Mouse (Mus musculus): ENCODE results near the gene Zbtb40.

Gene Zbtb40

DNA sequence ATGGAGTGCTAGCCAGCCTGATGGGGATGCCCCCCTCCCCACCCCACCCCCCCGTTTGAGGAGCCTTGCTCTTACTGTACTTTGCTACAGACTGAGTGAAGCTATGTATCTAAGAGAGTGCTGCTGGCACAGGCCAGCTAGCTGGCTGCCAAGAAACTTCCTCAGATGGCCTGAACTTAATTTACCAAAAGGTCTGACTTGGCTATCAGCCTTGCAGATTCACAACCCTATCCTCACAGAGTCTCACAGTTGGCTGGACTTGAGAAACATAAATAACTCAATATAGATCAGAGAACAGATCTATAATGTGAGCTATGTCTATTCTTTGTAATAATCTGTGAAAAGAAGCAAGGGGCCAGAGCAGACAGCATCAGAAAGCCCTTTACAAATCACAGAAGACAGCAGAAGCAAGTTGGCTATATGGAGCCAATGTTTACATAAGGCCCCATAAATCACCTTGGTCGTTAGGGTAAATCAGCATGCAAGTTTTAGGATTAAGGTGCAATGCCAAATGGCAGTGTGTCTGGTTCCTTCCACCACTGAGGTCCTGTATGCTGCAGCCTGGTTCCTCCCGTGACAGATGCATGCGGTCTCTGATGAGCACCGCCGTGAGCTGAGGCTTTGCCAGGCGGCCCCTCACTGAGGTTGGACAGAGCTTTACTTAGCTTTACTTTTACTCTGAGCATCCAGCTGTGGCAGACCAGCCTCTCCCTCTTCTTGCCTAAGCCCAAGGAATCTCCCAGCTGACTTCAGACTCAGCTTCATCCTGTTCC lies 15.3 kb downstream of the Zbtb40 start:
- CTCF ChIA-PET, result interaction anchor here (0.6 kb wide), 1 partner anchor 1190 kb away, joined by 3 read pairs; no protein-coding TSS in a partner anchor

- CTCF ChIA-PET, result no interaction called here
Observed at GRCm38 (mm10) chr4:137032456-137032855, 16.1 kb downstream of the Zbtb40 start.

GRCm38 (mm10) chr4:137031319-137031718 lies 17.3 kb downstream of the Zbtb40 start:
- CTCF ChIA-PET, result no interaction called here

DNA sequence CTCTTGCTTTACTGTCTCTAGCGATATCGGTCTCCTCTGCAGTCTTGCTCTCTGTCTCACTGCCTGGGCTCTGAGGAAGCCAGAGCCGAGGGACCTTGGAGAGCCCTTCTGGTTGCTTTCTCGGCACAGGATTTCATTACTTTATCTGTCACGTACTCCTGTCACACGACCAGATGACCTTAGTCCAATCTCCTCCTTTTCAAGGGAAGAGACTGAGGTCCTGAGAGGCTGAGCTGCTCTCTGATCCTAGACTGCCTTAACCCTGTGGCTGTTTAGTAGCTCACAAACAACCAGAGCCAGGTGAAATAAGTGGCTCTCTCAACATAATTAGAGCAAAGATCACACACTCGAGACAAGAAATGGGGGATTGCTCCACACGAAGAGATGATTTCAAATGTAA lies 19.3 kb downstream of the Zbtb40 start:
- CTCF ChIA-PET, result no interaction called here

DNA sequence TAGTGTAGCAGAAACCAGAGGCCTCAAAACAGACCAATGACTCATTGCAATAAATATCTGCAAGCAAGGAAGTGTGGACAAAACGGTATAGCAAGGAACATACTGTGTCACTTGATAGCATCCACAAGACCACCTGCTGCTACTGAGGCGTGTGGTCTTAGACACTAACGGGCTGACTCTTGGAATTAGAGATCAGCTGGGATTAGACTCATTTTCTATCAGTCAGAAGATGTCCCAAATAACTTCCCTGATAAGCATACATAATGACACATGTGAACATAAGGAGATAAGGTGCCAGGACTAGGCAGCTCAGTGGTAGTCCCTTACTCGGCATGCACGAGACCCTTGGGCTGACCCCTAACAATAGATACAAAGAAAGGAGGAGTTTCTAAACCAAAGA lies 21.6 kb downstream of the Zbtb40 start:
- CTCF ChIA-PET, result no interaction called here

DNA sequence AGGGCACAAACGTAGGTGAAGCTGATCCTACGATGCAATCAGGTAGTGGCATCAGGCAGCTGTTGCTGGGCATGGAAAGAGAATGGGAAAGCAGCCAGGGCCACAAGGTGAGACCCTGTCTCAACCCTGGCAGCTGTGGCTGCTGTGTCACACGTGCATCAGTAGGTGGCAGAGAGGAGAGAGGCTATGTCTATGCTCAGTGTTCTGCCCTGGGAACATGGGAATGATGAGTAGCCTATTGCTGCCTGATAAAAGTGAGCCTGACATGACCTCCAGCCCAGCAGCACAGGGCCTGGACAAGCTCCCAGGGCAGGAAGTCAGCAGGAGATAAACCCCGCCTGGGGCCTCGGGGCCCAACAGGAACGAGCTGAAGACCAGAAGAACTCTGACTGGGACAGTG lies 23.0 kb downstream of the Zbtb40 start:
- CTCF ChIA-PET, result no interaction called here

DNA sequence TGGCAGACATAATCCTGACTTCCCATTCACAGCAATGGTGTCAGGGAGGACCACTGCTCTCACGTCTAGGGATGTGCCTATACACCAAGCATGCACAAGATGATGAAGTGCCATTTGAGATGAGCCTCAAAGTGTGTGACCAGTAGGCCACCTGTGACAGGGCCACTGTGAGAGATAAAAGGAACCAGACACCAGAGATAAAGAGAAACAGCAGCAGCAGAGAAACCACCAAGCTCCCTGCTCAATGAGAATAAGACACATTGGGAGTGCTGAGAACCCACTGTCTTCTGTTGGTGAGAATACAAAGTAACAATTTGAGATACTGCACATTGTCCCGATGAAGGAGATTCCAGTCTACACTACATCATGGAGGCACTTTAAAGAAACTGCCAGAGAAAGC lies 23.5 kb downstream of the Zbtb40 start:
- CTCF ChIA-PET, result no interaction called here

DNA sequence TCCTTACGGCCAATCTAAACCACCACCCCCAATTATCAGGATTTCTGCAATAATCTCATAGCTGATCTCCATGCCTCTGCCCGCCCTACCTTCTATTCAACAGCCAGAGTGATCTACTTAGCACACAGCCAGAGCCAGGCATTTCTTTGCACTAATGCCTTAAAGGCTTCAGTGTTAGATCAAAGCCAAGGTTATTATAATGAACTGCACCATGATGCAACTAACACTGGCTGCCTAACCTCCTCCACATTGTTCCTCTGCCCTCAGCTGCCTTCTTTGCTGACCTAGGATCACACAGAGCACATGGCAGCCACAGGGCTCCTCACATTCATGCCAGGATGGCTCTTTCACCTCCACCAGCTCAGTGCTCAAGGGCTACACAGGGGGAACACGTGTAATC lies 28.5 kb downstream of the Zbtb40 start:
- CTCF ChIA-PET, result no interaction called here

GRCm38 (mm10) chr4:137015934-137016333 lies 32.7 kb downstream of the Zbtb40 start:
- CTCF ChIA-PET, result no interaction called here

DNA sequence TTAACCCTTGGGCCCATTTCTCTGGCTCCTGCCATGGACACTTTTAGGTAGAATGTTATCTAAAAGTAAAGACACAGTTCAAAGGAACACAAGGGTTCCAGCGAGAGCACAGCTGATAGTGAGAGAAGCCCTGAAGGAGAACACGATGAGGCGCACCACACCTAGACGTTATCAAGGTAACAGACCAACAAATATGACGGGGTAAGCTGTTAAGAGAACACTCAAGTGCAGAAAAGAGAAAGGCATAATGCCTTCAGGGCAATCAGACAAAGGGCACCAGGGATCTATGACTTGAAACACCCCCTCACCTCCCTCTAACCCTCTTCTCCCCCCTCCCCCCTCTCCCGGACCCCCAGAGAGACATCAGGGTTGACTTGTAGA lies 33.1 kb downstream of the Zbtb40 start:
- CTCF ChIA-PET, result no interaction called here

DNA sequence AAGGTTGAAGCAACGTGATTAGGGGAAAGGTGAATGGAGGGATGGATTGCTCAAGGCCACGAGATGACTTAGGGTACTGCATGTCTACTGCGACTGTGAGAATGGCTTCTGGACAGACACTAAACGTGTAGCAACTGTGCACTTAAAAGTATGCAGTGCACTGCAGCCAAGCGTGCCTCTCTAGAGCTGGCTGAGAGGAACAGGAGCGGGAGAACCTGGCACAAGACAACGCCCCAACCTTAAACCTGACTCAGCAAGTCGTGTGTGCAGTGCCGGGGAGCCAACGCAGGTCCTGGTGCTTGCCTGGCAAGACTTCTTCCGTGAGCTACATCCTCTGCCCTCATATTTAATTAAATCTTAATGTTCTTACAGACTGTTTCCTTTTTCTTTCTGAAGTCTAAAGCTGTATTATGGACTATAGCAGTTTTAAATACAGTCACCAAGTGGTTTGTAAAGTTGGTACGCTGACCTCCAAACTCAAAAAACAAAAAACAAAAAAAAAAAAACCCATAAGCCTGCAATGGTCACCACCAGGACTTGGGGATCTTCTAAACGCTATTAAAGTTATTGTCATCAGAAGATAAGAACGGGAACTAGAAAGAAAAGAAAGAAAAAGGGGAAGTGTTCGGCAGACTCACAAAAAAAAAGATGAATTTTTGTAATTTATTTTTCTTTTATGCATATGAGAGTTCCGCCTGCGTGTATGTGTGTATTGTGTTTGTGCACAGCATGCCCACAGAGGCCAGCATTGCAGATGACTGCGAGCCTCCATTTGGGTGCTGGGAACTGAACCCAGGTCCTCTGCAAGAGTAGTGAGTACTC lies 33.7 kb downstream of the Zbtb40 start:
- CTCF ChIA-PET, result no interaction called here

- CTCF ChIA-PET, result no interaction called here
Observed at GRCm38 (mm10) chr4:137014124-137014523, 34.5 kb downstream of the Zbtb40 start.

GRCm38 (mm10) chr4:137006966-137007365 lies 41.6 kb downstream of the Zbtb40 start:
- CTCF ChIA-PET, result no interaction called here

GRCm38 (mm10) chr4:137001825-137002224 lies 46.8 kb downstream of the Zbtb40 start:
- CTCF ChIA-PET, result no interaction called here

GRCm38 (mm10) chr4:137001020-137001419 lies 47.6 kb downstream of the Zbtb40 start:
- CTCF ChIA-PET, result no interaction called here

GRCm38 (mm10) chr4:136998371-136998770 lies 50.2 kb downstream of the Zbtb40 start:
- CTCF ChIA-PET, result no interaction called here

DNA sequence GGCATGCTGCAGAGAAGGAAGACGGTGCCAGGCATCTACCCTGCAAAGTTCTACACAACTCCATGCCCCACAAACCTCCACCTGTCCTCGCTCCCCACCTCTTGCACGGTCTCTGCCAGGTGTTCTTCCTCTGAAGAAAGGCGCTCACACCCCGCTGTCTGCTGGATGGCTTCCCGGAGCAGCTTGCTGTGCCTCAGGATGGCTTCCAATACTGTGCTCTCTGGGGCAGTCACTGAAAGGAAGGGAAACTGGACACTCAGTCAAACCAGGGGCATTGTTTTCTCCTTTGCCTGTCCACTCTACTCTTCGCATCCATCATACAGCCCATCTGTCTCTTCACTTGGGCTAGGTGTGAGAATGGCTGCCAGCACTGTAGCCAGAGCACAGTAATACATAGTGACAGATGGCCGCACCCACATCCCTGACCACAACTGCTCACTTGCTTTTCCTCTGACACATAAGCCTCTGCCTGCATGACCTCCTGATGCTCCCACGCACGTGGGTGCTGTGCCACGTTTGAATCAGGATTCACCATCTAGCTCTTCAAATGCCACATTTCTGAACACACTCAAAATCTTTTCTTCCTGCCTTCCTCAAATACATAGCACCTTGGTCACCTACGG lies 50.8 kb downstream of the Zbtb40 start:
- CTCF ChIA-PET, result no interaction called here

DNA sequence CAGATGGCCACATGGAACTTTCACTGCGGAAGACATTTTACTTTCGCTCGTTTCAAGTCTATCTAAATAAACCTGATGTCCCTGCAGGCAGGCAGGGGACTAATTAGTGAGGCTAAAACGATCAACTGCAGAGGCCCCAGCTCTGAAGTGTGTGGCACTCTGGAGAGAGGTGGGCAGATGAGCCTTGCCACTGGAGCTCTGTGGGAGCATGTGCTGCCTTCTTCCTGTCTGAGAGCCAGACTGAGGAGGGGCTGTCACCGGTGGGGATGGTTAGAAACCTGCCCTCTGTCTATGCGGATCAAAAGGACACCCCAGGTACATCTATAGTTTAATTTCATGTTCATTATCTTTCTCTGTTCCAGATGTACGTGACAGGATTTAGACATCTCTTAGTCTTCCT lies 51.7 kb downstream of the Zbtb40 start:
- CTCF ChIA-PET, result no interaction called here

DNA sequence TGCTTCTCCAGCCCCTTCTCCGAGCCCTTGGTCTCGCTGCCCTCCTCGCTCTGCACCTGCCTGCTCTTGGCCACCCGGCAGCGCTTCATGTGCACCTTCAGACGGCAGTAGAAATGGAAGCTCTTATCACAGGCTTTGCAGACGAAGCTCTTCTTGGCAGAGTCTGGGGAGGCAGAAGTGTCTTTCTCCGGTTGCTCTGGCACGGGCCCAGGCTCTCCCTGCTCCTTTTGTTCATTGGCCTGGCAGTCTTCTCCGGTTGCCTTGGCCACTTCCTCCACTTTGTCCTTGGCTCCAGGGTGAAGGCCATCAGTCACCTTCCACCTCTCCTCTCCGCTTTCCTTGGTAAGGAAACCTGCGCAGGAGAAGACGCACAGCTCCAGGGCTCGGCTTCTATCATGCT lies 53.2 kb downstream of the Zbtb40 start:
- CTCF ChIA-PET, result no interaction called here

DNA sequence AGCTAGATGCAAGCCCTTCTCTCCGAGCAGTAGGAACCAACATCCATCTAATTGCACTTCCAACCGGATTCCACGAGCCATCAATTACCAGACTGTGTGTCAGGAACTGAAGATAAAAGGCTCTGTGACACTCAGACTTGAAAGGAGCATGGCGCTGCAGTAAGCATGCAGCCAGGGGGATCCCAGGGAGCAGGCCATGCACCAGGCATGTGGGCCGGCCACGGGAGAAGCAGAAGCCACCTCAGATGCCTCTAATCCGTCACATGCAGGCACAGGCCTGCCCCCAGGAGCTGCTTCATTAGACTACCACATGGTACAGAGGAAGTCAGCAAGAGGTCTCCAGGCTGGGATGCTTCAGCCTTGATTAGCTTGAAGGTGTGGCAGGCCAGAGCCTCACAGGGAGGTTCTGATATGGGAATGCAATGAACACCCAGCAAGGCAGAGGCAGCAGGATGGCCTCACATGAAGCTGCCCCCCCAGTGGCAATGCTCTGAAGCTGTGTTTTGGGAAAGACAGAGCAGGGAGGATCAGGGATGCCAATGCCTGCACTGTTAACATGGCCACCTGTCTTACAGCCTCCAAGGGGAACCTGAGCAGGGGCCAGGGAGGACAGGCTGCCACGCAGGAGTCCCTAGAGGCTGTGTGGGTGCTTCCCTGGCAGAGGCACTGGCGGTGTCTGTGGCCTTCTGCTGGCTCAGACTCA lies 66.5 kb downstream of the Zbtb40 start:
- CTCF ChIA-PET, result interaction anchor here (0.7 kb wide), 1 partner anchor 69 kb away, joined by 3 read pairs; no protein-coding TSS in a partner anchor

- CTCF ChIA-PET, result no interaction called here
Observed at GRCm38 (mm10) chr4:136981347-136981746, 67.3 kb downstream of the Zbtb40 start.

DNA sequence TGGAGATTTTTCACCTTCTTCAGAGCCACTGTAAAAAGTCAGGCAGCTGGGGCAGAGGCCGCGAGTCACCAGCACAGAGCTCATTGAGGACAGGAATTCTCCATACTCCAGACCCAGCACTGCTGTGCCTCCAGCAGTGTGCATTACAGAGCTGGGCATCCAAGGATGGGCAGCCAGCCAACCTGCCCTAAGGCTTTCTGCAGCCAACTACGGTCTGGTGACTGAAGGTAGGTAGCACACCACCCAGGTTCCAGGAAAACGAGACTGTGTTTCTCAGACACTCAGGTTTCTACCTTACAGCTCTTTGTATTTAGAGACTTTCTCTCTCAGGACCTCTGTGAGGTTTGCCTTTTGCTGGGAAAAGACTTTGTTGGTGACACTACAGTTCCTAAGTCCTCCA lies 67.7 kb downstream of the Zbtb40 start:
- CTCF ChIA-PET, result no interaction called here
